Mouse (Mus musculus) skeletal muscle tissue, postnatal 0 days (tissue): ENCODE measurements around the gene 5730480H06Rik. TPM values are rescaled to one million over a fixed set of nuclear protein-coding genes. Genes with fewer than 3 reads are reported as not detected.

Experiments
- polyA plus RNA-seq: library from polyadenylated mRNA; unstranded; fragments of >200 nt; fragmentation: Nextera tagmentation; extraction: Ambion mirVana; gene quantifications from 2 replicates; pipeline ENCODE4 v1.2.1, GENCODE M21; 2015

The 5730480H06Rik gene
- polyA plus RNA-seq: 9.5 and 12.3 TPM in 2 replicates

DNA sequence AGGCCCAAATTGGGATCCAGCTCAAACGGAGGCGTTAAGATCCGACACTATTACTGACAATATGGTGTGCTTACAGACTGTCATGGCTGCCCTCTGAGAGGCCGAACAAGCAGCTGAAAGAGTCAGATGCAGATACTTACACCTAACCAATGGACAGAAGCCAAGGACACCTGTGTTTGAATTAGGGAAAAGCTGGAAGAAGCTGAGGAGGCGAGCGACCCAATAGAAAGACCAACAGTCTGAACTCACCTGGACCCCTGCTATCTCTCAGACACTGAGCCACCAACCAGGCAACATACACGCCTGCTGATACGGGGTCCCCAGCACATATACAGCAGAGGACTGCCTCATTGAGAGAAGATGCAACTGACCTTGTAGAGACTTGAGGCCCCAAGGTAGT, at the start of gene 5730480H06Rik:
Gene 5730480H06Rik (plus strand): TSS at position 301 of the 400 bp plus-strand sequence.

